Mouse (Mus musculus) hindbrain, embryonic 15.5 days (tissue): ENCODE measurements around the gene Znrf4. TPM values are rescaled to one million over a fixed set of nuclear protein-coding genes. Genes with fewer than 3 reads are reported as not detected.

ENCODE experiments used
- ATAC-seq: fragments of 200-750 bp; cut with Nextera tagmentation; 2 replicates; pipeline ENCODE4 v1.8.0; 2017; ENCODE audit warnings: low read depth, moderate number of reproducible peaks, moderate TSS enrichment; ENCODE audit not compliant: low FRiP score
- H3K27ac ChIP-seq: fragments of 300-500 bp; sonication (generic); replicated peaks from 2 replicates; pipeline ENCODE4 v1.5.1; 2015; ENCODE audit warnings: mild to moderate bottlenecking, inconsistent platforms
- H3K27me3 ChIP-seq: fragments of 300-500 bp; sonication (generic); 2 replicates; pipeline ENCODE4 v1.6.1; 2015; ENCODE audit warnings: control low read depth, inconsistent platforms
- H3K36me3 ChIP-seq: fragments of 300-500 bp; sonication (generic); 2 replicates; pipeline ENCODE4 v1.6.1; 2015; ENCODE audit warnings: control low read depth, inconsistent platforms
- H3K4me1 ChIP-seq: fragments of 300-500 bp; sonication (generic); replicated peaks from 2 replicates; pipeline ENCODE4 v1.6.1; 2015; ENCODE audit warnings: control low read depth, inconsistent platforms
- H3K4me2 ChIP-seq: fragments of 300-500 bp; sonication (generic); 2 replicates; pipeline ENCODE4 v1.6.1; 2015; ENCODE audit warnings: moderate library complexity, mild to moderate bottlenecking, inconsistent platforms
- H3K4me3 ChIP-seq: fragments of 300-500 bp; sonication (generic); 2 replicates; pipeline ENCODE4 v1.5.1; 2015; ENCODE audit warnings: mild to moderate bottlenecking, inconsistent platforms
- H3K9ac ChIP-seq: fragments of 300-500 bp; sonication (generic); 2 replicates; pipeline ENCODE4 v1.6.1; 2015; ENCODE audit warnings: inconsistent platforms
- H3K9me3 ChIP-seq: fragments of 300-500 bp; sonication (generic); 2 replicates; pipeline ENCODE4 v1.6.1; 2016; ENCODE audit warnings: control low read depth, inconsistent platforms
- WGBS: fragments of 180-500 bp; shearing (Covaris S2); methylation state at CpG from one replicate; pipeline ENCODE4 v1.1.7; 2015; 5-methylcytosine and 5-hydroxymethylcytosine counted together
- polyA plus RNA-seq: library from polyadenylated mRNA; unstranded; fragments of >200 nt; fragmentation: Nextera tagmentation; extraction: Ambion mirVana; gene quantifications from 2 replicates; pipeline ENCODE4 v1.2.1, GENCODE M21; 2015

Znrf4 gene
- polyA plus RNA-seq, 1 experiment from 2014 or later: 0.17 TPM

DNA sequence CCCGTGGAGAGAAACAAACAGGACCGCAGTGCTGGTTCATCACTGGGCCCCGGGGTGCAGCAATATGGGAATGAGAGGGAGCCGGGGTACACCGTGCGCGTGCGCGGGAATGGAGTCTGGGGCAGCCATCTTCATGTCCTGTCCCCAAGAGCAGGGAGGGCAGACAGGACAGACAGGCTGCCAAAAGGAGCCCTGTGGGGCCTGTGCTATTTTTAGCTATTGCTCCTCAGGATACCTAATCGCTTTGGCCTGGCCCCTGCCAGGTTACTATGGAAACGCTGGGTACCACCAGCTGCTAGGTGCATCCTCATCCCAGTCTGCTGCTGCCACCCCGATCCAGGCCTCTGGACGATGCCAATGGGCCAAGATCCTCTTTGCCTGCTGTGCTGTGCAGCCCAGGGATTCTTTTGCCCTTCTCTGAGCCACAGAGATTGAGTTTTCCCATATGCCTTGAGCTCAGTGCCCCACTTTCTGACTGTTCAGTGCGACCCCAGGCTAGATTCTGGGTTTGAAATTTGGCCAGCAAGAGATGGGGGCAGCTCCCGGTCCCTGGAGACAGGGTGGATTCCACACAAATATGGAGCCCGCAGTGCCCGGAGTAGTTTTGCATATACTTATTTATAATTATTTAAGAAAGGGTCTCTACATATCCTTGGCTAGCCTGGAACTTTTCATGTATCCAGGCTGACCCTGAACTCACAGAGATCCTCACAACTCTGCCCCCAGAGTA, 35.0 kb upstream of the Znrf4 start:
- no peaks in the 10 kb centered on the region for H3K36me3 ChIP-seq
- H3K4me1 ChIP-seq: peaks cover 40% of the 10 kb centered on the region
- no peak overlapping the region for H3K4me3 ChIP-seq
- peak overlapping the region; percentile 20; the same call in 1 of the 2 replicates for H3K27ac ChIP-seq
- no peaks in the 10 kb centered on the region for H3K27me3 ChIP-seq
- ATAC-seq: peak; percentile 21; the same call in 1 of the 2 replicates
- H3K9me3 ChIP-seq: no peaks in the 10 kb centered on the region
- 39% methylated on average over 17 of the region's 17 CpGs for WGBS
- H3K4me2 ChIP-seq: no peak overlapping the region
- no peak overlapping the region for H3K9ac ChIP-seq

DNA sequence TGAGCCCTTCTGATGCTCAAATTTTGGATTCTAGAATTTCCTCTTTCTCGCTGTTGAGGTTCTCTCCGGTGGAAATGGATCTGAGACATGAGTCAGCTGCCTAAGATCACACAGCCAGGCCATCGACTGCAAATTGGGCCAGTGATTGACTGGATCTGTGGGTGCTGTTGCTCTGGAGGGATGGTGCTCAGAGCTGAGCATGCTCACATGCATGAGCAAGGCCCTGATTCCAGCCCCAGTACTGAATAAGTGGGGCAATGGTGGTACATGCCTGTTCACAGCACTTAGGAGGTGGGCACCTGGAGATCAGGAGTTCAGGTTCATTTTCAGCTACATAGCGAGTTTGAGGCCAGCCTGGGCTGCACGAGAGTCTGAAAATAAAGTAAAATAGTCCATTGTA, 34.3 kb upstream of the Znrf4 start:
- H3K9ac ChIP-seq: no peak overlapping the region
- H3K27ac ChIP-seq: no peak overlapping the region
- WGBS: 82% methylated on average over 5 of the region's 5 CpGs
- H3K4me2 ChIP-seq: no peak overlapping the region
- H3K27me3 ChIP-seq: no peaks in the 10 kb centered on the region
- no peaks in the 10 kb centered on the region for H3K9me3 ChIP-seq
- H3K4me1 ChIP-seq: peaks cover 34% of the 10 kb centered on the region
- H3K36me3 ChIP-seq: no peaks in the 10 kb centered on the region
- no peak for ATAC-seq
- H3K4me3 ChIP-seq: no peak overlapping the region

DNA sequence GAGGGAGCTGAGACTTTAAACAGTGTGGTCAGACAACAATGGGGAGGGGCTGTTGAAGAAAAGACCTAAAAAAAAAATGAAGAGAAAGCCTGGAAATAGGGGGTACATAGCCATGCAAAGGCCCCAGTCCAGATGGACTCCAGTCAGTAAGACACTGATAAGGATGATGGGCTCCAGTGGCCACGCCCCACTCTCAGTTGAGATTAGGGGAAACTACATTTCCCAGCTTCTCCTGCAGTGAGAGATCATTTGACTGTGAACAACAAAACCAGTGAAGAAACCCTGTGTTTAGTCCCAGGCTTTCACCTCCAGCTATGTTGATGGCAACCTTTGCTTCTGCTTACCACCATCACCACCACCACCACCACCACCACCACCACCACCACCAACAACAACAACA, 33.7 kb upstream of the Znrf4 start:
- no peak overlapping the region for H3K9ac ChIP-seq
- no peak for ATAC-seq
- H3K27ac ChIP-seq: no peak overlapping the region

DNA sequence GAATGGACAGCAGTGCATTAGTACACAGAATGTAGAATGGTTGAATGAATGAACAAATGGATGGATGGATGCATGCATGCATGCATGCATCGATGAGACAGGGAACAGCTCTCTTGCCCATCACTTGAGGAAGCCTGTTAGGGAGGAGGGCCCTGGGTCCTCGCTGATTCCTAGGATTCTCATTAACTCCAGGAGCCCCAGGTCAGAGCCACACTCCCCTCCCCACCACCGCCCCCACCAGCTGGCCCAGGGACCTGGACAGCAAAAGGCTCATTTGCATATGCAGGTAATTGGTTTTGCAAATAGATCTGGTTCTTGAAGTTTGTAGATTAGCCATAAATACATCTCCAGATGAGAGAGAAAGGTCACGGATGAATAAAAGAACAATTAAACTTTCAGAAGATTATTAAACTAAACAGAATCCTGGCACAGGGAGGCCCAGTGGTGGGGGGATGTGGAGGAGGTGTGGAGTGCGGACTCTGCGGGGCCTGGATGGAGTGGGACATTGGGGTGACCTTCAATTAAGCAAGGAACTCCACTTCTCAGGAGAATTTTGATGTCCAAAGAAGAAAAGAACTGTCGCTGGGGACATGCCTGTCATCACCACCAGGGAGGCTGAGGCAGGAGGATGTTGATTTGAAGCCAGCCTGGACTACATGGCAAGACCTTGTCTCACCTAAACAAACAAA, 32.6 kb upstream of the Znrf4 start:
- Histone ChIP-seq H3K4me2 (no peak overlapping the region), H3K4me3 (no peak overlapping the region), H3K27ac (no peak overlapping the region), H3K9me3 (no peaks in the 10 kb centered on the region), H3K36me3 (no peaks in the 10 kb centered on the region), H3K27me3 (no peaks in the 10 kb centered on the region), H3K9ac (no peak overlapping the region), H3K4me1 (peaks cover 28% of the 10 kb centered on the region)
- no peak for ATAC-seq
- 66% methylated on average over 7 of the region's 7 CpGs for WGBS

More for the DNA sequence above, 33.7 kb upstream of the Znrf4 start:
- Histone ChIP-seq H3K4me1 (peaks cover 28% of the 10 kb centered on the region), H3K36me3 (no peaks in the 10 kb centered on the region), H3K4me3 (no peak overlapping the region), H3K27me3 (no peaks in the 10 kb centered on the region), H3K4me2 (no peak overlapping the region), H3K9me3 (no peaks in the 10 kb centered on the region)
- WGBS: 80% methylated on average over 1 of the region's 1 CpGs

DNA sequence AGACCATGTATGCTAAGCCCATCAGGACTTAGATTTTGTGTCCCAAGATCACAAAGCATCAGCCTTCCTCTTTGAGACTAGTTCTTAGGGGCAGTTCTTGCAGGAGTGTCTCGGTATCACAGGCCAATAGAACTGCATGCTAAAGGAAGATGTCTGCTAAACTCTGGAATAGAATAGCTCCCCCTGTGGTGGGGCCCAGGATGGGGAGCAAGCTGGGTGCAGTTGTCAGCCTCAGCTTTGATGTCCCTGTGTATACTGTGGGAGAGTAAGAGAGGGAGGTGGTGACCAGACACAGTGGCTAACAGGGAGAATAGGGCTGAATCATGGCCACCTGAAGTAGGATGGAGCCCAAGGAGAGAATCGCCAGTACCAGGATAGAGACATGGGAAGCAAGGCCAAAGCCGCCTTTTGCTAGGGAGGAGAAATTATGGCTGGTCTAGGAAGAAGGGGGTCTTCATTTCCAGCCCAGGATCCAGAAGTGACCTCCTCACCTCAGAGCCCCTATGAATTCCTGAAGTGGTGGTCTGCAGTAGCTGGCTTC, 31.5 kb upstream of the Znrf4 start:
- no peak overlapping the region for H3K4me2 ChIP-seq
- ATAC-seq: no peak
- H3K9ac ChIP-seq: no peak overlapping the region
- no peaks in the 10 kb centered on the region for H3K36me3 ChIP-seq
- peaks cover 28% of the 10 kb centered on the region for H3K4me1 ChIP-seq
- 69% methylated on average over 3 of the region's 3 CpGs for WGBS
- H3K9me3 ChIP-seq: no peaks in the 10 kb centered on the region
- no peaks in the 10 kb centered on the region for H3K27me3 ChIP-seq
- H3K27ac ChIP-seq: no peak overlapping the region
- no peak overlapping the region for H3K4me3 ChIP-seq

DNA sequence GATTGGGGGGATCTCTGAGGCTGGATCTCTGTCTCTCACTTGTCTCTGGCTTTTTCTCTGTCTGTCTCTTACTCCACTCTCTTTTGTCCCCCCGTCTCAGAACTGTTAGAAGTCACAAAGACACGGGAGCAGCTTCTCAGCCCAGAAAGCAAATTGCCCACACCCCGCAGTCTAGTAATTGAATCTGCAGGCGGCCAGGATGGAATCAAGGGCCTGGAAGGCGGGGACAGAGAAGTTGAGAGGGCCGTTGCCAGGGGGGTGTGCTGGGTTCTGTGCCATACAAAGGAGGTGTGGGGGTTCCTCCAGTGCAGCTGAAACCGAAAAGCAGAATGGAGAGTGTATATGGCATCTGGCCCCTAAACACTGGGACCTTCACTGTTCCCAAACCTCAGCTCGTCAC, 30.5 kb upstream of the Znrf4 start:
- Histone ChIP-seq H3K9me3 (no peaks in the 10 kb centered on the region), H3K27ac (peak overlapping the region; percentile 51; the same call in 1 of the 2 replicates), H3K9ac (no peak overlapping the region), H3K4me1 (peaks cover 27% of the 10 kb centered on the region), H3K4me2 (no peak overlapping the region), H3K36me3 (no peaks in the 10 kb centered on the region), H3K4me3 (no peak overlapping the region), H3K27me3 (no peaks in the 10 kb centered on the region)
- 30% methylated on average over 8 of the region's 8 CpGs for WGBS
- ATAC-seq: no peak

DNA sequence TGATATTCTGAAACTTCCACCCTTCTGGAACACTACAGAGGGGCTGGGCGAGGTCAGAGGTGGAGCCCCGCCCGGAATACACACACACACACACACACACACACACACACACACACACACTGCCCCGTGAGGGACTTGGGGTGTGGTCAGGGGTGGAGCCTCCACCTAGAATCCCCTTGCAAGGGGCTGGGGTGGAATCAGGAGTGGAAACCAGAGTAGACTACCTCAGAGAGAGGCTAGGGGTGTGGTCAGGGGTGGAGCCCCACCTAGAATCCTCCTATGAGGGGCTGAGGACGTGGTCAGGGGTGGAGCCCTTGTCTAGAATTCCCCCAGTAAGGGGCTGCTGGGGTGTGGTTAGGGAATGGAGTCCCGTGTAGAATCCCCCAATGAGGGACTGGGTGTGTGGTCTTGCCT, 28.3 kb upstream of the Znrf4 start:
- peaks cover 31% of the 10 kb centered on the region for H3K4me1 ChIP-seq
- no peaks in the 10 kb centered on the region for H3K9me3 ChIP-seq
- no peak for ATAC-seq
- no peak overlapping the region for H3K4me2 ChIP-seq
- H3K27ac ChIP-seq: no peak overlapping the region
- H3K27me3 ChIP-seq: no peaks in the 10 kb centered on the region
- no peak overlapping the region for H3K4me3 ChIP-seq
- H3K36me3 ChIP-seq: no peaks in the 10 kb centered on the region
- H3K9ac ChIP-seq: no peak overlapping the region
- WGBS: 52% methylated on average over 6 of the region's 6 CpGs

DNA sequence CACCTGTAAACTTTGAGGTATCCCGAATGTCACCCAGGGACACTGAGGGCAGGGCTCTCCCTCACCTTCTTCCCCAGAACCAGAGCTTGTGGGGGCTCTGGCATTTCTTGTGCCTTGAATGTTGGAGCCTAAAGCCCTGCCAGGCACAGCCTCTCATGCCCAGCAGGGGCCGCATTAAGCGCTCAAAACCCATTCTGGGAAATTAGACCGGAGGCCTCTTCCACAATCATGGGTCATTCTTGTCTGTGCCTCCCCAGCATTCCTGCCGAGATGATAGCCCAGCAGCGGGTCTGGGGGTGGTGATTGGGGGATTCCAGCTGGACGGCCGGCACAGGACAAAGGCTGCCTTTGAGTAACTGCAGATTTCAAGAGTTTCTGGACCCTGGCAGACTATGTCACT, 25.7 kb upstream of the Znrf4 start:
- Histone ChIP-seq H3K36me3 (no peaks in the 10 kb centered on the region), H3K4me1 (peaks cover 30% of the 10 kb centered on the region), H3K9ac (no peak overlapping the region), H3K27me3 (no peaks in the 10 kb centered on the region), H3K27ac (peak overlapping the region; percentile 35; the same call in 1 of the 2 replicates), H3K9me3 (no peaks in the 10 kb centered on the region), H3K4me2 (no peak overlapping the region), H3K4me3 (no peak overlapping the region)
- WGBS: 12% methylated on average over 8 of the region's 8 CpGs
- ATAC-seq: peak; percentile 13; the same call in 1 of the 2 replicates

DNA sequence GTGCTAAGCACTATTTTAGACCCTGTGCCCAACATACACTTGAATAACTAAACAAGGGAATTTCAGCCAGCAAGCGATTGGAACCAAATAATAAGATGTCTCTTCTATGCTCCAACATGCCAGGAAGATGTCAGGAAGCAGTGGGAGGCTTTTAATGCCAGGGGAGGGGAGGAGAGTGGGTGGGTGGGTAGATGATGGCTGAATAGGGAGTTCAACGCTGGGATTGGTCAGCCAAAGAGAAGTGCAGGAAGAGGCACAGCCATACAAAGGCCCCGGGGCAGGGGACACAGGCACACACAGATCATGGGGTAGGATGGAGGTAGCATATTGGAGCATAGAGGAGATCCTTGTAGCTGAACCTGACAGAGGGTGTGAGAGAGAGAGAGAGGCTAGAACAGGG, 24.6 kb upstream of the Znrf4 start:
- H3K4me3 ChIP-seq: no peak overlapping the region
- peaks cover 27% of the 10 kb centered on the region for H3K4me1 ChIP-seq
- H3K27me3 ChIP-seq: no peaks in the 10 kb centered on the region
- no peak overlapping the region for H3K4me2 ChIP-seq
- peak overlapping the region; percentile 66 for H3K27ac ChIP-seq
- no peaks in the 10 kb centered on the region for H3K36me3 ChIP-seq
- ATAC-seq: peak; percentile 35
- H3K9me3 ChIP-seq: no peaks in the 10 kb centered on the region
- 33% methylated on average over 3 of the region's 3 CpGs for WGBS
- H3K9ac ChIP-seq: no peak overlapping the region

DNA sequence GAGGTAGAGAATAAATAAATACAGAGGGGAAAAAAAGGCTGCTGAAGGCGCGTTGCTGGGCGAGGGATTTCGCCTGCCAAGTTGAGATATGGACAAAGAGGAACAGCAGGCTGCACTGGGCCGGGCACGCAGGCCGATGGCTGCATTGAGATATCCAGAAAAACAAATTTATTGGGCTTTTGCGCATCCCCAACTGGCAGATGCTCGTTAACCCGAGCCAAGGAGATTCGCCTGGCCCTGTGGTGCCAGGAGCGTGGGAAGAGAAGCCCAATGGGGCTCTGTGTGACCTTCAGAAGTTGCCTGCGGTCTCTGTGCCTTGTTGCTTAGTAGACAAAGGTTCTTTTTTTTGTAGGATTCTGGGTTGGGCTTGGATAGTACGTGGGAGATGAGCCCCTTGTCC, 24.0 kb upstream of the Znrf4 start:
- H3K9me3 ChIP-seq: no peaks in the 10 kb centered on the region
- H3K27me3 ChIP-seq: no peaks in the 10 kb centered on the region
- H3K4me2 ChIP-seq: no peak overlapping the region
- H3K27ac ChIP-seq: peak overlapping the region; percentile 66
- H3K4me1 ChIP-seq: peaks cover 27% of the 10 kb centered on the region
- no peak overlapping the region for H3K9ac ChIP-seq
- peak; percentile 39; the same call in 1 of the 2 replicates for ATAC-seq
- no peaks in the 10 kb centered on the region for H3K36me3 ChIP-seq
- H3K4me3 ChIP-seq: no peak overlapping the region
- WGBS: 35% methylated on average over 14 of the region's 14 CpGs

DNA sequence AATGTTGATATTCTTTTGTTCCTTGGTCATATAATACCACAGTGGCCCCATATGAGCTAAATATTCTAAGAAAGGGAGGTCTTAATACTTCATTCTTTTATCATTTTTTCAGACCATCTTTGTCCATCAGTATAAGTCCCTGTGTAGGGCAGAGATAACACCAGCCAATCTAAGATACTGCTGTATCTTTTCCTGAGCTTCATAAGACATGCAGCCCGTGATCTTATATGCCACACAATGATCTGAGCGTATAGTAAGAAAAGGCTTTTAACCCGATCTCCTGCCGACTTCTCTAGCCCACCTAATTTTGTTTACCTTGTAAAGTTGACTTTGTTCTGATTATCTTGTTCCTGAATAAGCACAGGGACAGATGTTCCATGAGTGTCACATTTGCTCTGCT, 12.7 kb upstream of the Znrf4 start:
- H3K4me3 ChIP-seq: no peak overlapping the region
- WGBS: 84% methylated on average over 4 of the region's 4 CpGs
- no peaks in the 10 kb centered on the region for H3K9me3 ChIP-seq
- H3K36me3 ChIP-seq: no peaks in the 10 kb centered on the region
- H3K27me3 ChIP-seq: no peaks in the 10 kb centered on the region
- no peak overlapping the region for H3K4me2 ChIP-seq
- H3K27ac ChIP-seq: no peak overlapping the region
- ATAC-seq: no peak
- H3K4me1 ChIP-seq: no peaks in the 10 kb centered on the region
- H3K9ac ChIP-seq: no peak overlapping the region

DNA sequence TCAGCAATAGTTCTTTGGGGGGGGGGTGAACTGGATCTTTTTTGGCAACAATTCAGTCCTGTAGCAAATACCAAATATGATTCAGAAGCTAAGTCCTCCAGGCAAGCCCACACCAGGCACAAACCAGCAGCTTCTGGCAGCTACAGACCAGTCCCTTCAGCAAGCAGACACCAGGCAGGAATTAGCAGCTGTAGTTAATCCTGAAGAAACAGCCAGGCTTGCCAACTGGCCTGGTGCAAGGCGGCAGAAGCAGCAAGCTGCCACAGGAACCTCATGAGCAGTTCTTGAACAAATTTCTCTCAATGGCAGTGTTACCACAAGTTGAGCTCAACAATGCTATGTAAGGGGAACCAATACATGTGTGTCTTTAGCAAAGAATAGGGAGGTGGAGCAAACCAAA, 10.5 kb upstream of the Znrf4 start:
- H3K36me3 ChIP-seq: no peaks in the 10 kb centered on the region
- no peaks in the 10 kb centered on the region for H3K9me3 ChIP-seq
- no peak for ATAC-seq
- no peak overlapping the region for H3K27ac ChIP-seq
- 45% methylated on average over 1 of the region's 1 CpGs for WGBS
- no peak overlapping the region for H3K4me3 ChIP-seq
- no peaks in the 10 kb centered on the region for H3K4me1 ChIP-seq
- H3K27me3 ChIP-seq: no peaks in the 10 kb centered on the region
- no peak overlapping the region for H3K9ac ChIP-seq
- no peak overlapping the region for H3K4me2 ChIP-seq
